Mouse (Mus musculus): ENCODE measurements around the gene Adam26a. TPM values are rescaled to one million over a fixed set of nuclear protein-coding genes. Genes with fewer than 3 reads are reported as not detected.
"Not testable (repeated sequence)": the region's sequence is repeated elsewhere in the genome, so short reads cannot be mapped to it uniquely, and the experiment has no call there.

Adam26a gene
- total RNA-seq (2021) = not detected
- long read RNA-seq, experiment 1 = 0 reads
- long read RNA-seq, experiment 2 = 0 reads

DNA sequence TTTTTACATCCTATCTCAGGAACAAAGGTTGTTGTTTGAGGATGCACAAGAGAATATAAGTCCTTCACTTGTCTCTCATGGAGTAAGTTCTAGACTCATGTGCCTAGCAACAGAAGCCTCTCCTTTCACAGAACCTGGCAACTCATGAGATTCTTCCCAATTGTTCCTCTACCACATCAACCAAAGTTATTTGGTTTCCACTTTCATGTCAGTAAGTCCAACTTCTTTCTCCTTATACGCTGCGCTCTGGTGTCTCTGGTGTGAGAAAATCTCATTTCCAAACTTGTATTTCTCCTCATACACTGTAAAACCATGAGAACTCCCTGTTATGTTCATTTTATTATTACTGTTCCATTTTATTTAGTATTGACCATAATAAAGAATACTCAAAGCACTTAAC, at the start of gene Adam26a:
Gene Adam26a (minus strand): TSS at position 101 of the 400 bp plus-strand sequence.
- not testable (repeated sequence) for DNase-seq (ENCODE audit: low spot score in 2 of 2)

DNA sequence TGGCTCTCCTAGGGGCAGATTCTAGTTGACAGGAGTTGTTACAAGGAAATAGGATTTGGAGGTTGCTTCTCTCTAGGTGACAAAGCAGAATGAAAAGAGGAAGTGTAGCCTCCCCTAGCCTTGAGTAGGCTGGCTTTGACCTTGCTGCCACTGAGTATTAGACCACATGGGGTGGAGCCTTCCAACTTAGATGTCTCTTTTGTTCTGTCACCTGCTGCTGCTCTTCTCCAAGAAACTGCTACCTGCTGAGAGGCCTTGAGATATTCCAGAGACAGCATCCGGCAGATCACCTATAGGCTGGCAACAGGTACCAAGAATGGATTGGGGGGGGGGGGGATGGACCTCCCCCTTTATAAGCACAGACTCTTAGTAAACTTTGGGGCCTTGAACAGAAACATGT, 39.5 kb upstream of the Adam26a start:
- DNase-seq (ENCODE audit: low spot score in 2 of 2) = no peak

DNA sequence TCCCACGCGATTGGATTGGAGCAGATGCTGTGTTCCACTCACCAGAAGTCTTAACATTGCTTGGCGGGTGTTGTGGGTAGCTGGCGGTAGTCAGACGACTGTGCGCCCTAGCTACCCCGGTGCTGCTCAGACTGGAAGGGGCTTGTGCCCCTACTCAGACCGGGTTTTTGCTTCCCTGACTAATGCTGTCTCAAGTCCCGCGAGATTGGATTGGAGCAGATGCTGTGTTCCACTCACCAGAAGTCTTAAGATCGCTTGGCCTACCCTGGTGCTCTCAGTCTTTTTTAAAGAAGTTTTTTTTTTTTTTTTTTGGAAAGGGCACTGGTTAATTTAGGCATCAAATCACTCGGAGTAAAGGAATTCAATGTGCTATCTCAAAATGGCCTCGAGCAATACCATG, 27.1 kb upstream of the Adam26a start:
- not testable (repeated sequence) for DNase-seq (ENCODE audit: low spot score in 2 of 2)

DNA sequence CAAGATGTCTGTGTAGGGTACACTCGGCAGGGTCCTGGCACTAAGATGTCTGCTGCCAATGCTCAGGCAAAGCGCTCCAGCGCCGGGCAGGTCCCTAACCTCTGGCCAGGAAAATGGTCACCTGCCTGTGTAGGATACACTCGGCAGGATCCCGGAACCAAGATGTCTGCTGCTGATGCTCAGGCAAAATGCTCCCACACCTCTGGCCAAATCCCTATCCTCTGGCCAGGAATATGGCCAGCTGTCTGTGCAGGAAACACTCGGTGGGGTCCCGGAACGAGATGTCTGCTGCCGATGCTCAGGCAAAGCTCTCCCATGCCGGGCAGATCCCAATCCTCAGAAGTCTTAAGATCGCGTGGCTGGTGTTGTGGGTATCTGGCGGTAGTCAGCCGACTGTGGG, 26.7 kb upstream of the Adam26a start:
- not testable (repeated sequence) for DNase-seq (ENCODE audit: low spot score in 2 of 2)

DNA sequence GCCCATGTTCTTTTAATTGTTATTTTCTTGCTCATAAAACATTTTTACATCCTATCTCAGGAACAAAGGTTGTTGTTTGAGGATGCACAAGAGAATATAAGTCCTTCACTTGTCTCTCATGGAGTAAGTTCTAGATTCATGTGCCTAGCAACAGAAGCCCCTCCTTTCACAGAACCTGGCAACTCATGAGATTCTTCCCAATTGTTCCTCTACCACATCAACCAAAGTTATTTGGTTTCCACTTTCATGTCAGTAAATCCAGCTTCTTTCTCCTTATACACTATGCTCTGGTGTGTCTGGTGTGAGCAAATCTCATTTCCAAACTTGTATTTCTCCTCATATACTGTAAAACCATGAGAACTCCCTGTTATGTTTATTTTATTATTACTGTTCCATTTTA, 48.5 kb downstream of the Adam26a start, which contains the start of gene Adam26b:
Gene Adam26b (minus strand): TSS at position 101 of the 400 bp plus-strand sequence.
- DNase-seq (ENCODE audit: low spot score in 2 of 2) = not testable (repeated sequence)

Other genes starting within 250 kb of the Adam26a start
- not detected for gene Adam26b, start 48.6 kb downstream of the Adam26a start, total RNA-seq (2021)
- not detected for gene Gm5346, start 50.6 kb upstream of the Adam26a start, total RNA-seq (2021)
- not detected for gene Adam34, start 133.3 kb upstream of the Adam26a start, total RNA-seq (2021)